ENCODE assay signal across 33 mouse cellular contexts in genomic region chr8:121158812-121159211, GRCm38 (mm10). TPM values are rescaled to one million over a fixed set of nuclear protein-coding genes. Genes with fewer than 3 reads are reported as not detected.
DNase-seq lines count a peak whose midpoint lies in the region; ATAC-seq lines count a peak whose summit lies in the region.
"Had no signal": no experiment of that assay in that cellular context is flagged by ENCODE, and none has a peak within 500 bp of the region (broad histone marks: within the 10 kb centered on the region; RNA-seq: fewer than 3 reads in every experiment).

No protein-coding gene starts in this region.

- peak; percentile 28 for DNase-seq in adrenal gland, postnatal 14 days
- DNase-seq in adrenal gland, postnatal 4 days (ENCODE audit: low spot score in 2 of 2): no peak
- no peak for DNase-seq in heart, embryonic 10.5 days (ENCODE audit: low spot score)
- no peak for DNase-seq in kidney, postnatal 10 days
- DNase-seq in MN1 (ENCODE audit: low spot score): peak; percentile 83
- no peak for DNase-seq in T-cell, adult 2 months (ENCODE audit: low spot score)
- DNase-seq: adrenal gland, postnatal 36 days; cerebellum, adult 2 months; cerebellum, postnatal 25 days; gastrocnemius, postnatal 25 days; heart, adult 2 months; kidney, adult 9 months; lung, embryonic 14.5 days; lung, postnatal 14 days; right cerebral cortex, postnatal 4 days; thymus, adult 18-20 months; thymus, postnatal 25 days had no signal

- no peaks in the 10 kb centered on the region for H3K36me3 ChIP-seq in heart, embryonic 16.5 days (ENCODE audit: control insufficient read depth, insufficient read depth)
- no peaks in the 10 kb centered on the region for H3K36me3 ChIP-seq in heart, embryonic 10.5 days
- no peaks in the 10 kb centered on the region for H3K36me3 ChIP-seq in kidney, embryonic 16.5 days (ENCODE audit: insufficient read depth, low read length)
- H3K36me3 ChIP-seq: limb, embryonic 12.5 days; liver, embryonic 15.5 days had no signal

- H3K9me3 ChIP-seq in heart, embryonic 16.5 days (replicated peaks; ENCODE audit: control insufficient read depth, low read length): no peaks in the 10 kb centered on the region
- H3K9me3 ChIP-seq in heart, embryonic 10.5 days: no peaks in the 10 kb centered on the region
- no peaks in the 10 kb centered on the region for H3K9me3 ChIP-seq in kidney, embryonic 16.5 days (ENCODE audit: low read length)
- H3K9me3 ChIP-seq: limb, embryonic 12.5 days; liver, embryonic 15.5 days had no signal

- no peak for ATAC-seq in heart, embryonic 16.5 days (replicated peaks; ENCODE audit: extremely low read depth, insufficient read depth, low FRiP score)
- ATAC-seq in kidney, embryonic 16.5 days (ENCODE audit: low FRiP score, low TSS enrichment): 0 out of 2 replicates have a peak, but pooled peaks have one; percentile 21
- ATAC-seq: activated CD4-positive, CD25-positive, alpha-beta regulatory T cell, adult 4 months; forebrain, embryonic 14.5 days; intestine, embryonic 16.5 days; midbrain, embryonic 16.5 days had no signal

- no peak overlapping the region for H3K4me2 ChIP-seq in heart, embryonic 16.5 days (ENCODE audit: low read depth, low read length)
- H3K4me2 ChIP-seq in kidney, embryonic 16.5 days (replicated peaks; ENCODE audit: low read depth, low read length): no peak overlapping the region
- H3K4me2 ChIP-seq: limb, embryonic 12.5 days; liver, embryonic 15.5 days; lung, embryonic 14.5 days; midbrain, embryonic 11.5 days had no signal

- peaks cover 10% of the 10 kb centered on the region for H3K4me1 ChIP-seq in heart, embryonic 16.5 days (ENCODE audit: control insufficient read depth, insufficient read depth, low read length)
- H3K4me1 ChIP-seq in heart, embryonic 10.5 days: peaks cover 38% of the 10 kb centered on the region
- peaks cover 21% of the 10 kb centered on the region; the same call in 1 of the 2 replicates for H3K4me1 ChIP-seq in kidney, embryonic 16.5 days (ENCODE audit: insufficient read depth, low read length)
- H3K4me1 ChIP-seq: liver, embryonic 15.5 days had no signal

- H3K27ac ChIP-seq in heart, embryonic 16.5 days (ENCODE audit: low read length): no peak overlapping the region
- no peak overlapping the region for H3K27ac ChIP-seq in heart, embryonic 10.5 days
- no peak overlapping the region for H3K27ac ChIP-seq in kidney, embryonic 16.5 days (ENCODE audit: low read length)
- H3K27ac ChIP-seq: heart, adult 2 months; limb, embryonic 12.5 days; liver, embryonic 15.5 days; stomach, postnatal 0 days had no signal

- no peak overlapping the region for H3K4me3 ChIP-seq in heart, embryonic 16.5 days (ENCODE audit: low read length)
- H3K4me3 ChIP-seq in heart, embryonic 10.5 days: no peak overlapping the region
- H3K4me3 ChIP-seq in kidney, embryonic 16.5 days (ENCODE audit: low read length): no peak overlapping the region
- H3K4me3 ChIP-seq: heart, adult 2 months; limb, embryonic 12.5 days; liver, embryonic 15.5 days had no signal

- H3K9ac ChIP-seq in heart, embryonic 16.5 days (ENCODE audit: low read length): 0 out of 2 replicates have a peak overlapping the region, but pooled peaks have one; percentile 14
- no peak overlapping the region for H3K9ac ChIP-seq in kidney, embryonic 16.5 days (replicated peaks; ENCODE audit: low read length)
- H3K9ac ChIP-seq: limb, embryonic 12.5 days; liver, embryonic 15.5 days; lung, embryonic 14.5 days had no signal

- 43% methylated on average over 13 of the region's 13 CpGs for WGBS in heart, embryonic 16.5 days
- WGBS in heart, embryonic 10.5 days: 48% methylated on average over 13 of the region's 13 CpGs
- WGBS in kidney, embryonic 16.5 days: 49% methylated on average over 13 of the region's 13 CpGs

- H3K27me3 ChIP-seq in heart, embryonic 16.5 days (ENCODE audit: control insufficient read depth, insufficient read depth, low read length): no peaks in the 10 kb centered on the region; the same call in 1 of the 2 replicates
- H3K27me3 ChIP-seq in heart, embryonic 10.5 days (ENCODE audit: insufficient read depth, poor library complexity, severe bottlenecking): peaks cover 21% of the 10 kb centered on the region
- H3K27me3 ChIP-seq in kidney, embryonic 16.5 days (ENCODE audit: insufficient read depth, low read length): no peaks in the 10 kb centered on the region

RNA-seq across cellular contexts. Expression of gene Foxl1, which starts 31.1 kb away (rescaled TPM):
- 0.41 TPM in 1 of 2 replicates, not detected in the other for total RNA-seq in adrenal gland, postnatal 14 days (2021)
- 1 to 10 TPM; 1.2 to 1.8 TPM for total RNA-seq in adrenal gland, postnatal 4 days (2021)
- polyA plus RNA-seq in heart, embryonic 16.5 days (2015; fragmentation: Nextera tagmentation; extraction: Ambion mirVana): 0.49 and 0.62 TPM in 2 replicates
- polyA plus RNA-seq in heart, embryonic 10.5 days (2016; fragmentation: Nextera tagmentation; extraction: Ambion mirVana): 0.53 and 2.0 TPM in 2 replicates
- polyA plus RNA-seq in kidney, embryonic 16.5 days (2015; fragmentation: Nextera tagmentation; extraction: Ambion mirVana): 6.5 and 6.7 TPM in 2 replicates
- total RNA-seq: gastrocnemius, adult 18-20 months; gastrocnemius, postnatal 25 days; hematopoietic stem cell, adult 5-6 weeks; layer of hippocampus, adult 18-20 months; liver, adult 2 months; neutrophil, adult 5-6 weeks had no signal
- polyA plus RNA-seq: activated CD4-positive, CD25-positive, alpha-beta regulatory T cell, adult 4 months; cerebellum, adult 2 months; liver, adult 2 months; spleen, adult 2 months had no signal

RNA-seq across cellular contexts. Expression of gene Foxc2, which starts 42.8 kb away (rescaled TPM):
- total RNA-seq in adrenal gland, postnatal 14 days (2021): 4.6 and 5.1 TPM in 2 replicates
- 10 to 100 TPM in 1 of 2 experiments, 1 to 10 TPM in 1; 9.8 to 15.2 TPM for total RNA-seq in adrenal gland, postnatal 4 days (2021)
- polyA plus RNA-seq in heart, embryonic 16.5 days (2015; fragmentation: Nextera tagmentation; extraction: Ambion mirVana): 3.5 and 4.4 TPM in 2 replicates
- 12.4 and 14.8 TPM in 2 replicates for polyA plus RNA-seq in heart, embryonic 10.5 days (2016; fragmentation: Nextera tagmentation; extraction: Ambion mirVana)
- polyA plus RNA-seq in kidney, embryonic 16.5 days (2015; fragmentation: Nextera tagmentation; extraction: Ambion mirVana): 24.9 and 27.3 TPM in 2 replicates
- total RNA-seq: hematopoietic stem cell, adult 5-6 weeks; liver, adult 2 months; neutrophil, adult 5-6 weeks had no signal
- polyA plus RNA-seq: activated CD4-positive, CD25-positive, alpha-beta regulatory T cell, adult 4 months; liver, embryonic 15.5 days had no signal

RNA-seq across cellular contexts. Expression of gene Mthfsd, which starts 50.6 kb away (rescaled TPM):
- total RNA-seq in adrenal gland, postnatal 14 days (2021): 28.6 and 38.1 TPM in 2 replicates
- total RNA-seq in adrenal gland, postnatal 4 days (2021): 10 to 100 TPM; 39.2 to 42.7 TPM
- 32.1 and 32.3 TPM in 2 replicates for polyA plus RNA-seq in heart, embryonic 16.5 days (2015; fragmentation: Nextera tagmentation; extraction: Ambion mirVana)
- polyA plus RNA-seq in heart, embryonic 10.5 days (2016; fragmentation: Nextera tagmentation; extraction: Ambion mirVana): 57.0 and 58.7 TPM in 2 replicates
- 75.7 and 81.1 TPM in 2 replicates for polyA plus RNA-seq in kidney, embryonic 16.5 days (2015; fragmentation: Nextera tagmentation; extraction: Ambion mirVana)

Comparison
In these comparisons a context has a peak if more than half of its experiments do, and no peak if none do; other contexts are left out.
1. DNase-seq: peak in adrenal gland, postnatal 14 days (single experiment) and MN1 (single experiment); none in adrenal gland, postnatal 4 days (0 of 2), heart, embryonic 10.5 days (single experiment), kidney, postnatal 10 days (single experiment) and T-cell, adult 2 months (single experiment).